Mouse (Mus musculus) A20 (cell line): ENCODE data around the gene Rilpl1.
"Not testable (repeated sequence)": the region's sequence is repeated elsewhere in the genome, so short reads cannot be mapped to it uniquely, and the experiment has no call there.

Experiments used
- DNase-seq: peaks from one replicate; pipeline ENCODE4 v3.0.0-alpha.2; 2011; ENCODE audit warnings: low read depth, low spot score

The Rilpl1 gene

DNA sequence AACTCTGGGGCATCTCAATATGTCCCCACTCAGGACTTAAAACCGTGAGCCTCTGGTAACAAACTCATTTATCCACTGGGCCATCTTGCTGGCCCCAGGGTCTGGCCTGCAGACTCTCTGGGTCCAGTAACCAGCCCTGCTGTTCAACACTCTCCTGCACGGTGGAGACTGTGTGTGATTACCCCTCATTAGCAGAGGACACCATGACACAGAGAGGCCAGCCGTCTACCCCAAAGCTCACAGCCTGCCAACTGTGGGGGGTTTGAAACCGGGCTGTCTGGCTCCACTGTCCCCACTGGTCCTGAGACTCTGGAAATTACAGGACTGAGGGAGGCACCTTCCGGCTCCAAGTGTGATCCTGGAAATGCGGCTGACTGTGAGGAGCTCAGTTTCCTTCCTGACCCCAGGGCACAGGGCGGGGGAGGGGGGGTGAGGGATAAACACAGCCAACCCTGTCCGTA, 2.0 kb downstream of the Rilpl1 start:
- no peak for DNase-seq

DNA sequence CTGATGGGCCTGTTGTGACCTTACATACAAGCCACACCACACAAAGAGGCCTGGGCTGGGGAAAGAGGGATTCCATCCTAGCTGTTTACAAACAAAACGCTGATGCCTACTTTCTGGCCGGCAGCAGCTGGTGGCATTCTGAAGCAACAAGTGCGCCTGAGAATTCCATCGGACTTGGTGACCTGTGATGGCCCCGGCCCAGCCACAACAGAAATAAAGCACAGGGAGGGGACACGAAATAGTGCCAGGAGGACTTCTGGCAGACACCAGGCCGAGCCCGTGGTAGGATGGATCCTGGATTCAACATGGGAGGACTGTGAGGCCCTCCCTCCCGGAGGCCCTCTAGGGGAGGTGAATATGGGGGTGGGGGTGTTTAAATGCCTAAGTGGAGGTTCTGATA, 2.4 kb downstream of the Rilpl1 start:
- no peak for DNase-seq

GRCm38 (mm10) chr5:124528351-124528750, 2.8 kb downstream of the Rilpl1 start:
- DNase-seq, result no peak

DNA sequence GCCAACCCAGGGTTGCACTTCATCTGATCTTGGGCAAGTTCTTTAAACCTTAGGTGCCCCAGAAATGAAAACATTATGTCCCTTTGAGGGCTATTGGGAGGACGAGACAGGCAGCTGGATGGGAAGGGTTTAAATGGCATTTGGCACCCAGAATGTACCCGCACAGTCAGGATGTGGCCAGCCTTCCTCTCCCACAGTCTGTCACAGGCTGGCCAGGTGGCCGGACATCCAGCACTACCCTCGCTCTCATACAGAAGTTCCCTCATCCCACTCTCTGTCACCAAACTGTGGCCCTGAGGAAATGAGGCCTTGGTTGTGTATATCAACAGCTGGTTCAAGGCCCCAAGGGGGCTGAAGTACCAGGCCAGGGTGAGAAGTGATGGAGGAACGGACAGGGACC, 6.2 kb downstream of the Rilpl1 start:
- DNase-seq, result no peak

DNA sequence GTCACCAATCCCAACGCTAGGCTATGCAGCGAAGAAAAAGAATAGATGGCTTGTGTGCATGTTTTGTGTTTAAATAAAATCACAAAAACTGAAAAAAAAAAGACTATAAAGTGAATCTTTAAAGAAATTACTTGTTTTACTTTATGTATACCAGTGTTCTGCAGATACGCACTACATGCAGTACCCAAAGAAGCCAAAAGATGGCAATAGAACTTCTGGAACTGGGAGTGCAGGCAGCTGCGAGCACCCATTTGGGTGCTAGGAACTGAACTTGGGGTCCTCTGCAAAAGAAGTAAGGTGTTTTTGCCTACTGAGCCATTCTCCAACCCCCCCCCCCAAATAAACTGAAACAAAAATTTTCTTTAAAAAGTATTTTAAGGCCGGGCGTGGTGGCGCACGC, 8.2 kb downstream of the Rilpl1 start:
- peak; percentile 55 for DNase-seq

- peak; percentile 64 for DNase-seq
Observed at GRCm38 (mm10) chr5:124521588-124521987, 9.6 kb downstream of the Rilpl1 start.

- DNase-seq, result no peak
Observed at GRCm38 (mm10) chr5:124518648-124519047, 12.5 kb downstream of the Rilpl1 start.

- no peak for DNase-seq
Observed at GRCm38 (mm10) chr5:124515789-124516188, 15.4 kb downstream of the Rilpl1 start.

DNA sequence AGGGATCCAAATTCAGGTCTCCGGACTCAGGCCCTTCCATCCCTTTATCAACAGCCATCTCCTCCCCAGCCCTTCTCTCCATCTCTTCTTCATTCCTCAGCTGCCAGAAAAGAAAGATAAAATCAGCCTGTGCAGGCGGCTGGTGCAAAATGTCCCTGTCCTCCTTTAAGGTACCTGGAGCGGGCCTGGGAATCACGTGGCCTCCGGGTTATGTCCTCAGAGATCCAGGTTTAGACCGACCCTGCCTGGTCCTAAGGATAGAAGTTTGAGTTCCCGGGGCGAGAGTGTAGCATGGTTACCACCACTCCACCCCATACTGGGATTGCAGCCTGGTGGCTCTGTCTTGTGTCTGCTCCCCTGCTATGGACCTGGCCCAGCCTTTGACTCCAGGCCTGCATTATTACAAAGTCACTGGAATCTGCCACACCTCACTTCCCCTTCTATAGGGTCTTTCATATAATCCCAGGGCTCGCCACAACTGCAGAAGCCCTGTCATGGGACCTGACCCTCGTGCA, 20.6 kb downstream of the Rilpl1 start:
- no peak for DNase-seq

DNA sequence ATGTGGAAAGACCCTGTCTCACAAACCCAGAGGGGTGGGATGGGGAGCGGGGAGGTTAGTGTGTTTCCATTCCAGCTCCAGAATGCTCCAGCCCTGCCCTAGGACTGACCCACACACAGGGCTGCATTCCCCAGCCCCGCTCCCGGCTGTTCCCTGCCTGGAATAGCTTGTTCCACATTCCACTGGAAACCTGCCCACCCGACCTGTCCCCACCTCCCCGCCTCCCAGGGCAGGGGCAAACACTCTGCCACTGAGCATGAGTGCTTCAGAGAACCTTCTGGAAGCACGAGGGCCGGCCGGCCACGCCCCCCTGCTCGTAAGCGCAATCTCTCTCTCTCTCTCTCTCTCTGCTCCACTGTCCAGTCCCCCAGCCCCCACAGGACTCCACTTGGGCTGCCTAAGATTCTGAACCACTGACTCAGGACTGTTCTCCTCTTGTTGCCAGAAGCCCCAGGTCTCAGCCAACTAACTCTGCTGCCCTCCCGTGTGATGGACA, 21.4 kb downstream of the Rilpl1 start:
- DNase-seq, result no peak

- peak; percentile 23 for DNase-seq
Observed at GRCm38 (mm10) chr5:124509200-124509599, 22.0 kb downstream of the Rilpl1 start.

DNA sequence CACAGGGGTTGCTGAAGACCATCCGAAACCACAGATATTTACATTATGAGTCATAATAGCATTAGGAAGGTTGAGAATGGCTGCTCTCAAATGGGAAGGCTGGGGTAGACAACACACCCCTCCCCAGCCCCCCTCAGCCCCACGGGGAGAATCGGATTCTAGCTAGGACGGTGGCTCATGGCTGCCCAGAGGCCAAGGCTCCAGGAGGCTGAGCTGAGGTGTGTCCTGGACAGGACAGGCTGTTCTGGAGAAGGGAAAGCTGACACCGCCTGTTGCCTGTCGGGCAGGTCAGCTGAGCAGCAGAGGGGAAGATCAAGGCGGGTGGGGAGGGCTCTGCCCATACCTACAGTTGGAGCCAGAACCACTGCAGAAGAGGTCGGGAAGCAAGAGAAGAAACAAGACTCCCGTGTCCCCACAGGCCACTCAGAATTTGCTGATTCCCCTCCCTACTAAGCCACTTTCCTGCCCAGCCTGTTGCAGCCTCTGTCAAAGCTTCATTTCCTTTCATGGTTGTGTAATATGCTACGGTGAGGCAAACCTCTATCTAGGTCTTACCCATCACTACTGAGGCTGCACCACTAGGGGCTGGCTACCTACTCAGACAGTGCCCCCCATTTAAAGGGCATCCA, 24.3 kb downstream of the Rilpl1 start:
- DNase-seq, result no peak

GRCm38 (mm10) chr5:124505235-124505634, 26.0 kb downstream of the Rilpl1 start:
- DNase-seq, result no peak

DNA sequence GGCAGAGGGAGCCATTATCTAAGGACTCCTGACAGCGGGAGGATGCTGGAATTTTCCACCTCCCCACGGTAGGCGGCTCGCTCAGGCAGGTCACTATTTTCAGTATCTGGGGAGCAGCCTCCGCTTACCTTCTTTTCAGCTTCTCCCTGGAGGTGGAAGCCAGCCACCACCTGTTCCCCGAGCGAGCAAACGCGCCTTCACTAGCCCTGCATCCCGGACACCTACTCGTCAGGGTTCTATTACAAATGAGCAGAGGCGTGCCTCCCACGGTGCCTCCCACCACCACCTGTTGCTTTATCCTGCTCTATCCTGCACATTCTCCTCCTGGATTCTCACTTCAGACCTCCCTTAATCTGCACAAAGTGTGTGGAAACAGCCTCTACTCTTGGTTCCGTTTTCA, 27.4 kb downstream of the Rilpl1 start:
- no peak for DNase-seq

- no peak for DNase-seq
Observed at GRCm38 (mm10) chr5:124501541-124501940, 29.6 kb downstream of the Rilpl1 start.

- no peak for DNase-seq
Observed at GRCm38 (mm10) chr5:124500573-124500972, 30.6 kb downstream of the Rilpl1 start.

DNA sequence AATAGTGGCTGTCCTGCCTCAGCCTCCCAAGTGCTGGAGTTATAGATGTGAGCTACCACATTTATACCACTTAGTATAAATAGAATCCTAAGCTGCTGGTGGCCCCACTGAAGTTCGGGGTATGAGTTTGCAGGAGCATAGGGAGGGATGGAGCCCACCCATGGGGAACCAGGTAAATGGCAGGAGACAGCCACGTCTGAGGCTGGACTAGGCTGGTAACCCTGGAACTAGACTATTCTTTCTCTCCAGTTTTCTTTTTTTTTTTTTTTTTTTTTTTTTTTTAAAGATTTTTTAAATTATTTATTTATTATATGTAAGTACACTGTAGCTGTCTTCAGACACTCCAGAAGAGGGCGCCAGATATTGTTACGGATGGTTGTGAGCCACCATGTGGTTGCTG, 31.2 kb downstream of the Rilpl1 start:
- not testable (repeated sequence) for DNase-seq

- no peak for DNase-seq
Observed at GRCm38 (mm10) chr5:124499001-124499400, 32.2 kb downstream of the Rilpl1 start.

- DNase-seq, result no peak
Observed at GRCm38 (mm10) chr5:124498221-124498876, 32.8 kb downstream of the Rilpl1 start.

GRCm38 (mm10) chr5:124496614-124497514, 34.3 kb downstream of the Rilpl1 start:
- no peak for DNase-seq

- DNase-seq, result no peak
Observed at GRCm38 (mm10) chr5:124495547-124495946, 35.6 kb downstream of the Rilpl1 start.

DNA sequence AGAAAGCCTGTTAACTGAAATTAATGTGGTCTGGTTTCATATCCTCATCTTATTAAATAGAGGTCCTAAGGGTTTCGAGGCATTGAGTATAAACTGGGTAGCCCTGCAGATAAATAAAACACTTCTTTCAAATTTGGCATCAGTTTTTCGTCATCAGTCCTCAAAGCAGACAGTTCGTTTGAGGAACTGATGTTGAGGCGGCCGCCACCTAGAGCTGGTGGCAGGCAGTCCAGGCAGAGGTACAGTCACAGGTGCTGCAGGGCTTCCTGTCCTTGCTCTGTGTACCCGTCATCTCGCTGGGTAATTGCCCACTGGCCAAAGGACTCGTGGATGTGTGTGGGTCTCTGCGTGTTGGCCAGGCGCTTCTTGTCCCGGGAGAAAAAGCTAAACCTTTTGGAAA, 37.7 kb downstream of the Rilpl1 start:
- peak; percentile 73 for DNase-seq
